Mouse (Mus musculus): ENCODE measurements at regions not wholly inside any gene's neighbourhood (a gene's known extent, or its start where the extent isn't known, plus 50 kb on each side); places are given as distances from the start of the nearest gene placed in this dataset.

GRCm38 (mm10) chr2:169461491-169462039 lies 126.0 kb downstream of the Gm11011 start:
- TF ChIP-seq MYOD1 (IDR thresholded peaks at IDR 0.05; ENCODE audit: control insufficient read depth in 1 of 3, insufficient read length in 2 of 3, low read depth in 2 of 3) = no peak
- TF ChIP-seq TCF12 (IDR thresholded peaks at IDR 0.05; ENCODE audit: insufficient read depth, poor library complexity, severe bottlenecking) = no peak
- TF ChIP-seq POLR2A (IDR thresholded peaks at IDR 0.05; ENCODE audit: insufficient read length, low read depth) = no peak
- TF ChIP-seq USF1 (IDR thresholded peaks at IDR 0.05; ENCODE audit: low read depth) = no peak
- no peak for TF ChIP-seq POLR2AphosphoS2 (IDR thresholded peaks at IDR 0.05; ENCODE audit: insufficient read length, low read depth)
- no peak for TF ChIP-seq MAX (IDR thresholded peaks at IDR 0.05; ENCODE audit: low read depth)

All from myocyte (in vitro differentiated cells).